In the genomic region with DNA sequence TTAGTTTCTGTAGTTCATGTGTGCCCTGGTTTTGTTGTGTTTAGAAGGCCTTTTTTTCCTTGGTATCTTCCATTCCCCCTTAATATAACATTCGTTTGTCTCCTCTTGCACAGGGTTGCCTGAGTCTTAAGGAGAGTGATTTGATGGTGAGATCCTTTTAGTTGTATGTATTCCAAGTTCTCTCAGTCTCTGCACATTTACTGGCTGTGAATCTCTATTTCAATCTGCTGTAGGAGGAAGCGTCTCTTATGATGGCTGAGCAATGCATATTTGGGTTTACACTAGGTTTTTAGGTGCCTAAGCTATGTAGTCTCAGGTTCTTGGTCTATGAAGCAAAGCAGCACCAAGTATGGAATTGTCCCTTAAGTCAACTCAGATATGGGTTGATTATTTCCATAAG, we compare ENCODE assay signal across 15 mouse cellular contexts.
"Had no signal": no experiment of that assay in that cellular context is flagged by ENCODE, and none has a peak within 500 bp of the region (broad histone marks: within the 10 kb centered on the region; RNA-seq: fewer than 3 reads in every experiment).

No protein-coding gene starts in this region.

- H3K4me3 ChIP-seq: neural tube, embryonic 13.5 days; neural tube, embryonic 15.5 days; stomach, embryonic 15.5 days had no signal

- H3K4me1 ChIP-seq: neural tube, embryonic 13.5 days; neural tube, embryonic 15.5 days; stomach, embryonic 15.5 days had no signal

- DNase-seq: retina, postnatal 1 day; right cerebral cortex, adult 18-20 months; right cerebral cortex, postnatal 14 days; right cerebral cortex, postnatal 25 days; right cerebral cortex, postnatal 4 days; spleen, adult 18-20 months; thymus, adult 18-20 months; thymus, adult 2 months; thymus, postnatal 14 days; thymus, postnatal 25 days; thymus, postnatal 36 days; thymus, postnatal 4 days had no signal
